Mouse (Mus musculus): ENCODE results near the gene Pkp4. TPM values are rescaled to one million over a fixed set of nuclear protein-coding genes. Genes with fewer than 3 reads are reported as not detected.

Pkp4 gene
- polyA plus RNA-seq, 2 experiments: 5.2 to 8.9 TPM

- H3K4me1 ChIP-seq (replicated peaks; ENCODE audit: control insufficient read depth in 2 of 2, insufficient read depth in 2 of 2, low read length in 1 of 2): peaks cover 0 to 6% of the 10 kb centered on the region in 2 experiments; a peak in 1 of 4 replicates
- H3K9me3 ChIP-seq (ENCODE audit: control insufficient read depth, low read length): no peaks in the 10 kb centered on the region
- H3K36me3 ChIP-seq (replicated peaks; ENCODE audit: control insufficient read depth, insufficient read depth, low read depth): no peaks in the 10 kb centered on the region
- no peak for ATAC-seq (ENCODE audit: insufficient read depth)
- H3K27me3 ChIP-seq (ENCODE audit: control insufficient read depth, insufficient read depth, low read length): no peaks in the 10 kb centered on the region
- no peak overlapping the region for H3K4me2 ChIP-seq (ENCODE audit: low read depth)
- no peak overlapping the region for H3K27ac ChIP-seq
- WGBS (ENCODE audit: insufficient replicate concordance): 67% methylated on average over 4 of the region's 4 CpGs
- H3K9ac ChIP-seq (replicated peaks): no peak overlapping the region
- no peak for DNase-seq (ENCODE audit: low read depth in 3 of 3, low spot score in 3 of 3)
- no peak overlapping the region for H3K4me3 ChIP-seq (ENCODE audit: insufficient read depth in 1 of 2, low read depth in 2 of 2, low read length in 2 of 2)
- no peak for TF ChIP-seq CTCF (IDR thresholded peaks at IDR 0.05; ENCODE audit: low read depth)
- no peak for TF ChIP-seq EP300 (IDR thresholded peaks at IDR 0.05; ENCODE audit: low read depth)
Measured at GRCm38 (mm10) chr2:59226383-59226782, 65.7 kb downstream of the Pkp4 start.

DNA sequence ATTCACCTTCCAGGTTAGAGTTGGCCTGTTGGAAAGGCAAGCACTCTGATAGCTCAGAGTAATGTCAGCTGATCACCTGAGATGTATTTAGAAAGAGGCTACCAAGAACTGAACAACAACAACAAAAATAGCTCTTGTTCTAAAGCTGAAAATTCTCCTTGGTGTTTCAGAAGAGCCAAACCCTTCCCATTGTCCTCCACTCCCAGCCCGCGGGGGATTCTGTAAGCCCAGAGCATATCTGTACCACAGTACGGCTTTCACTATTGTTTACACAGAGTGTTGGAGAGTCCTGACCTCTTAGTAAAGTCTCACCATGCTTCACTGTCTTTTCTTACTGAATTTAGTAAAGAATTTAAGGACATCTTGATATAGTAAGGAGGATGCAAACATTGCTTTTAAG, 66.4 kb downstream of the Pkp4 start:
- Histone ChIP-seq H3K27me3 (ENCODE audit: control insufficient read depth, insufficient read depth, low read length) (no peaks in the 10 kb centered on the region), H3K36me3 (replicated peaks; ENCODE audit: control insufficient read depth, insufficient read depth, low read depth) (no peaks in the 10 kb centered on the region), H3K9ac (replicated peaks) (no peak overlapping the region), H3K4me2 (ENCODE audit: low read depth) (no peak overlapping the region), H3K27ac (no peak overlapping the region), H3K9me3 (ENCODE audit: control insufficient read depth, low read length) (no peaks in the 10 kb centered on the region), H3K4me1 (replicated peaks; ENCODE audit: control insufficient read depth in 2 of 2, insufficient read depth in 2 of 2, low read length in 1 of 2) (peaks cover 0 to 6% of the 10 kb centered on the region in 2 experiments; a peak in 1 of 4 replicates), H3K4me3 (ENCODE audit: insufficient read depth in 1 of 2, low read depth in 2 of 2, low read length in 2 of 2) (no peak overlapping the region)
- no peak for TF ChIP-seq EP300 (IDR thresholded peaks at IDR 0.05; ENCODE audit: low read depth)
- TF ChIP-seq CTCF (IDR thresholded peaks at IDR 0.05; ENCODE audit: low read depth): no peak
- DNase-seq (ENCODE audit: low read depth in 3 of 3, low spot score in 3 of 3) (no peak), ATAC-seq (ENCODE audit: insufficient read depth) (no peak)
- WGBS (ENCODE audit: insufficient replicate concordance): 80% methylated on average over 3 of the region's 3 CpGs

- no peak overlapping the region for H3K9ac ChIP-seq (replicated peaks)
- H3K4me2 ChIP-seq (ENCODE audit: low read depth): no peak overlapping the region
- no peak for ATAC-seq (ENCODE audit: insufficient read depth)
- H3K4me1 ChIP-seq (replicated peaks; ENCODE audit: control insufficient read depth in 2 of 2, insufficient read depth in 2 of 2, low read length in 1 of 2): peaks cover 0 to 6% of the 10 kb centered on the region in 2 experiments; a peak in 1 of 4 replicates
- WGBS (ENCODE audit: insufficient replicate concordance): 60% methylated on average over 8 of the region's 8 CpGs
- no peaks in the 10 kb centered on the region for H3K9me3 ChIP-seq (ENCODE audit: control insufficient read depth, low read length)
- no peaks in the 10 kb centered on the region for H3K27me3 ChIP-seq (ENCODE audit: control insufficient read depth, insufficient read depth, low read length)
- H3K4me3 ChIP-seq (ENCODE audit: insufficient read depth in 1 of 2, low read depth in 2 of 2, low read length in 2 of 2): no peak overlapping the region
- H3K27ac ChIP-seq: no peak overlapping the region
- TF ChIP-seq CTCF (IDR thresholded peaks at IDR 0.05; ENCODE audit: low read depth) (no peak), EP300 (IDR thresholded peaks at IDR 0.05; ENCODE audit: low read depth) (no peak)
- no peak for DNase-seq (ENCODE audit: low read depth in 3 of 3, low spot score in 3 of 3)
- no peaks in the 10 kb centered on the region for H3K36me3 ChIP-seq (replicated peaks; ENCODE audit: control insufficient read depth, insufficient read depth, low read depth)
Measured at GRCm38 (mm10) chr2:59227508-59228263, 67.0 kb downstream of the Pkp4 start.

DNA sequence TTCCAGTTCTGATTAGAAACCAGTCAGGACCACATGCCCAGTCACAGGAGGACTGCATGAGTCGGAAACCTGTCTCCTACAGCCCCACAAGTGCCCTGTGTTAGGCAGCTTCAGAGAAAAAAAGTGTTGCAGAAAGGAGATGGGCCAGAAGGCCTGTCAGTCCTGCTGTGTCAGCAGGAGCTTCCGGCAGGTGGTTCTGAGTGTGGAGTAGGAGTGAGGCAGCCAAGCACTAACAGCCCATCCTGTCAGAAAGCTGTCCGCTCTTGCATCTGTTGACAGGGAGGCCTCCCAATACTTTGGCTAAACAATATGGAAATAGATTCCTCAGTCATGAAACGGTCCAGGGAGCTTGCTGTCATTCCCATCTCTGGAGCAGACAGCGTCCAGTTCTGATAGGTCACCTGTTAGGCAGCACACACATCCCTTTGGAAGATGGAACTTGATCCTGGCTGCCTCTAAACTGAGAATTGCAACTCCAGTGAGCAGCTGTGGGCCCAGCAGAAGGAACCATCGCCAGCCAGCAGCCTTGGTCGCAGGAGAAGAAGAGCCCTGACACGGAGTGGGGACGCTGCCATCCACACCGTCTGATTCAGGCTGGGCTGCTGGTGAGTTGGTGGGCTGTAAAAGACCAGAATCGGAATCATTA, 68.7 kb downstream of the Pkp4 start:
- Histone ChIP-seq H3K4me3 (ENCODE audit: insufficient read depth in 1 of 2, low read depth in 2 of 2, low read length in 2 of 2) (no peak overlapping the region), H3K4me2 (ENCODE audit: low read depth) (no peak overlapping the region), H3K27ac (no peak overlapping the region), H3K4me1 (replicated peaks; ENCODE audit: control insufficient read depth in 2 of 2, insufficient read depth in 2 of 2, low read length in 1 of 2) (peaks cover 0 to 6% of the 10 kb centered on the region in 2 experiments; a peak in 1 of 4 replicates), H3K36me3 (replicated peaks; ENCODE audit: control insufficient read depth, insufficient read depth, low read depth) (no peaks in the 10 kb centered on the region), H3K9me3 (ENCODE audit: control insufficient read depth, low read length) (no peaks in the 10 kb centered on the region), H3K9ac (replicated peaks) (no peak overlapping the region), H3K27me3 (ENCODE audit: control insufficient read depth, insufficient read depth, low read length) (no peaks in the 10 kb centered on the region)
- DNase-seq (ENCODE audit: low read depth in 3 of 3, low spot score in 3 of 3) (no peak), ATAC-seq (ENCODE audit: insufficient read depth) (no peak)
- TF ChIP-seq EP300 (IDR thresholded peaks at IDR 0.05; ENCODE audit: low read depth): no peak
- no peak for TF ChIP-seq CTCF (IDR thresholded peaks at IDR 0.05; ENCODE audit: low read depth)
- 74% methylated on average over 11 of the region's 11 CpGs for WGBS (ENCODE audit: insufficient replicate concordance)

DNA sequence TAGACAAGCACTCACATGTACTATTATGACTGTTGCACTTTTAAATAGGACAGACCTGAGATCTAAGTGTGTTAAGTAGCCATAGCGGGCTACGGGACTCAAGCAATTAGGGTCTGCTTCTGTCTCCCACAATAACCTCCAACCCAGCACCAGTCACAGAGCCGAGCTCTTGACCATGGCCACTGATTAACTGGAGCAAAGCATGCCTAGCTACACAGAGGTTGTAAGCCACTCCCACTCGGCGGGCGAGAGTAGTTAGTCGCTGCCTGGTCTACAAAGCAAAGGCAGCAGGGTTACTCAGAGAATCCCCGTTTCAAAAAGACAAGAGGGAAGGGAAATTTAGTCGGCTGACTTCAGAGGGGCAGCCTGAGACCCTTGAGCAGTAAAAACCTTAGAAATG, 70.0 kb downstream of the Pkp4 start:
- no peak for ATAC-seq (ENCODE audit: insufficient read depth)
- DNase-seq (ENCODE audit: low read depth in 3 of 3, low spot score in 3 of 3): no peak
- WGBS (ENCODE audit: insufficient replicate concordance): 59% methylated on average over 9 of the region's 9 CpGs
- no peaks in the 10 kb centered on the region for H3K36me3 ChIP-seq (replicated peaks; ENCODE audit: control insufficient read depth, insufficient read depth, low read depth)
- no peaks in the 10 kb centered on the region for H3K27me3 ChIP-seq (ENCODE audit: control insufficient read depth, insufficient read depth, low read length)
- TF ChIP-seq CTCF (IDR thresholded peaks at IDR 0.05; ENCODE audit: low read depth) (no peak), EP300 (IDR thresholded peaks at IDR 0.05; ENCODE audit: low read depth) (no peak)
- no peaks in the 10 kb centered on the region for H3K9me3 ChIP-seq (ENCODE audit: control insufficient read depth, low read length)
- no peak overlapping the region for H3K4me2 ChIP-seq (ENCODE audit: low read depth)
- H3K4me3 ChIP-seq (ENCODE audit: insufficient read depth in 1 of 2, low read depth in 2 of 2, low read length in 2 of 2): no peak overlapping the region
- peaks cover 0 to 6% of the 10 kb centered on the region in 2 experiments; a peak in 1 of 4 replicates for H3K4me1 ChIP-seq (replicated peaks; ENCODE audit: control insufficient read depth in 2 of 2, insufficient read depth in 2 of 2, low read length in 1 of 2)
- H3K27ac ChIP-seq: no peak overlapping the region
- H3K9ac ChIP-seq (replicated peaks): no peak overlapping the region
